Mouse (Mus musculus) gastrocnemius, postnatal 36 days (tissue): ENCODE data around the gene Enpp6. TPM values are rescaled to one million over a fixed set of nuclear protein-coding genes. Genes with fewer than 3 reads are reported as not detected.

ENCODE experiments used
- total RNA-seq, 2 experiments: library from RNA; stranded (reverse); gene quantifications; 2 replicates each; pipeline ENCODE4 v1.2.3; 2021

Enpp6 gene
- total RNA-seq, 2 experiments from 2014 or later, result 1.1 TPM

Other genes with a start within 250 kb of the Enpp6 start
- 10 to 100 TPM; 27.3 to 36.0 TPM for gene Irf2, start 247.2 kb upstream of the Enpp6 start, total RNA-seq